Mouse (Mus musculus): ENCODE measurements around the gene Pip4k2a. TPM values are rescaled to one million over a fixed set of nuclear protein-coding genes. Genes with fewer than 3 reads are reported as not detected.

The Pip4k2a gene
- total RNA-seq, 2 experiments from 2014 or later: 22.4 to 25.2 TPM

- no peak for DNase-seq (ENCODE audit: low spot score in 2 of 2)
These were observed 15.3 kb downstream of the Pip4k2a start for GRCm38 (mm10) chr2:18982581-18982980.

GRCm38 (mm10) chr2:18979675-18980074, 18.3 kb downstream of the Pip4k2a start:
- no peak for DNase-seq (ENCODE audit: low spot score in 2 of 2)

DNA sequence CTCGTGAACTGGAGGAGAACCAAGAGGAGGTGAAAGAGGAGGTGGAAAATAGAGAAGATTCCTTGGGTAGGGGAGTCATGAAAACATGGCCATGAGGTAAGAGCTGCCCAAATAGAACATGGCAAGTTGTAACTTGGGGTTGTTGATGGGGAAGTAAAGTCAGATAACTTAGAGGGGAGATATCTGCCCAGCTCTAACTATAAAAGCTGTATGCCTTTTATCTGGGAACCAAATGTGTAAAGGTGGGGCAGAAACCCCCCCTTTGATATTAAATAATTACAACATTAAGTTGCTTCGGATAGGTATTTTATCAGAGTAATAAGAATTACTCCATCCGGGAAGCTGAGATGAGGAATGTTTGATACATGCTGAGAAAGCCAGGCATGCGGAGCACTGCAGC, 18.9 kb downstream of the Pip4k2a start:
- DNase-seq (ENCODE audit: low spot score in 2 of 2): no peak

- no peak for DNase-seq (ENCODE audit: low spot score in 2 of 2)
These were observed 20.6 kb downstream of the Pip4k2a start for GRCm38 (mm10) chr2:18977201-18977805.

- DNase-seq (ENCODE audit: low spot score in 2 of 2): no peak
These were observed 21.8 kb downstream of the Pip4k2a start for GRCm38 (mm10) chr2:18976175-18976574.

DNA sequence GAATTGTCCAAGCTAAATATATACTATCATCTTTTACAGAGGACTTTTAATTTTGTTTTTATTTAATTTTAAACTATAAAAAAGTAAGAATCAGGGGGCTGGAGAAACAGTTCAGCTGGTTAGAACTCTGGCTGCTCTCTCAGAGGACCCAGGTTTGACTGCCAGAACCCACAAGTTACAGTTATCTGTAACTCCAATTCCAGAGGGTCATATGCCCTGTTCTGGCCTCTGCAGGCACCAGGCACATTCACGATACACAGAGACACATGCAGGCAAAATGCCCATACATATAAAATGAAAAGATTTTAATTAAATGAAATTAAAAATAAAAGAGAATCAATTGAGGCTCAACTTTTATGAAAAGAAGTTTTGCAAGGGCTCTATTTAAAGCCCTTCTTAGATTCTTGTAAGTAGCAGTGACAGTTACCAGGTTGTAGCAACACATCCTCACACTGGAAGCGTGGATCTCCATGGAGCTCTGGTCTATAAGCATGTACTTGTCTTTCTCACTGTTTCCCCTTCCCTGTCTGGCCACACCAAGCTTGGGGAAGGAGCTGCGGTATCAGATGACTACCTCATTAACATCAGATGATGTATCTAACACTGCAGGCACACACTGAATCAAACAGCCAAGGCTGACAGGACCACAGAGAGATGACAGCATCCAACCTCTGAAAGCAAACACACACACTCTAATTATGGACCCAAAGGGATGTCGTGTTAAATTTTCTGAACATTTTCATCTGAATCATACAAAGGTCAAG, 22.9 kb downstream of the Pip4k2a start:
- no peak for DNase-seq (ENCODE audit: low spot score in 2 of 2)

DNA sequence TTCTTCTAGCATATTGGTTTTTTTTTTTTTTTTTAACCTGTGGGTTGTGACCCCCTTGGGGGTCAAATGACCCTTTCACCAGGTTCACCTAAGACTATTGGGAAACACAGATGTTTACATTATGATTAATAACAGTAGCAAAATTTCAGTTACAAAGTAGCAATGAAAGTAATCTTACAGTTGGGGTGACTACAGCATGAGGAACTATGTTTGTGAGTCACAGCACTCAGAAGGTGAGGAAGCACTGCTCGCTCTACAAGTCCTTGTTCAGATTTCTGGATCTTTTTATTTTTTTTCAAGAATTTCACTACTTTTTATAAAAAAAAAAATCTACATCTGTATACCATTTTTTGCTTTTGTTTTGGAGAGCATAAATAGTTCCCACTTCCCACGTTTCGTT, 26.4 kb downstream of the Pip4k2a start:
- DNase-seq (ENCODE audit: low spot score in 2 of 2): no peak

- DNase-seq (ENCODE audit: low spot score in 2 of 2): no peak
These were observed 27.5 kb downstream of the Pip4k2a start for GRCm38 (mm10) chr2:18970461-18970860.

- DNase-seq (ENCODE audit: low spot score in 2 of 2): no peak
These were observed 28.8 kb downstream of the Pip4k2a start for GRCm38 (mm10) chr2:18969066-18969681.

- DNase-seq (ENCODE audit: low spot score in 2 of 2): no peak
These were observed 30.4 kb downstream of the Pip4k2a start for GRCm38 (mm10) chr2:18967451-18968063.

DNA sequence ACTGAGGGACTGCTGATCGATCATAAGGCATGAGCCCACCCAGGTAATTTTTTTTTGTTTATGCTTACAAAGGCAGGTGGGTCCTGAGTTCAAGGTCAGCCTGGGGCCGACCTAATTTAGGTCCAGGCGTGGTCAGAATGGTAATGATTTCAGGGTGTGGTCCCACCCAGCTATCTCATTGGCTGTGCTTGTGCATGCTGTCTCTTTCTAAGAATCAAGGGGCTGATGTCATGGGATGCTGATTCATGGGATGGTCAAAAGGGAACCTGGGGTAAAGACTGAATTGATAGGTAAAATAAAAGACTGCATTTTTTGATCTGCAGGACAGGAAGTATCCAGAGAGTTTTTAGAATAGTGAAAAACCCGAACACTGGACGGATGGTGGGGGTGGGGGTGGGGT, 31.4 kb downstream of the Pip4k2a start:
- DNase-seq (ENCODE audit: low spot score in 2 of 2): no peak

GRCm38 (mm10) chr2:18965950-18966349, 32.0 kb downstream of the Pip4k2a start:
- DNase-seq (ENCODE audit: low spot score in 2 of 2): no peak

DNA sequence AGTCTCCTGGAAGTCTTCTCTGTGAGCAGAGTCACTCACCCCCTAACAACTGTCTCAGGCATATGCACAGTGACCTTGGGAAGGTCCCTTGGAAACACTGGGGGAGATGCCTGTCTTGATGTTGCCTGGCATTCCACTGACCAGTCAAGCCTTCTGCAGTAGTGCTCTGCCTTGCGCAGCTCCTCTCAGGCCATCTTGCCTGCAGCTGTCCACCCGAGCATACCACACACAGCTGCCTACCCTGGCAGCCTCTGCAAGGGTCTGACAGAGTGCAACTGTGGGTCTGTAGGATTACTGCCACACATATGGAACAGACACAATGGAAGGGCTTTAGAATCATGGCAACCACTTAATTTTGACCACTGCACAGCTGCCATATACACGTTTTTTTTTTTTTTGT, 32.8 kb downstream of the Pip4k2a start:
- DNase-seq (ENCODE audit: low spot score in 2 of 2): no peak

- no peak for DNase-seq (ENCODE audit: low spot score in 2 of 2)
These were observed 34.5 kb downstream of the Pip4k2a start for GRCm38 (mm10) chr2:18963286-18964040.

GRCm38 (mm10) chr2:18962502-18962901, 35.4 kb downstream of the Pip4k2a start:
- no peak for DNase-seq (ENCODE audit: low spot score in 2 of 2)

GRCm38 (mm10) chr2:18960376-18960973, 37.5 kb downstream of the Pip4k2a start:
- DNase-seq (ENCODE audit: low spot score in 2 of 2): no peak

- no peak for DNase-seq (ENCODE audit: low spot score in 2 of 2)
These were observed 38.4 kb downstream of the Pip4k2a start for GRCm38 (mm10) chr2:18959558-18959957.

DNA sequence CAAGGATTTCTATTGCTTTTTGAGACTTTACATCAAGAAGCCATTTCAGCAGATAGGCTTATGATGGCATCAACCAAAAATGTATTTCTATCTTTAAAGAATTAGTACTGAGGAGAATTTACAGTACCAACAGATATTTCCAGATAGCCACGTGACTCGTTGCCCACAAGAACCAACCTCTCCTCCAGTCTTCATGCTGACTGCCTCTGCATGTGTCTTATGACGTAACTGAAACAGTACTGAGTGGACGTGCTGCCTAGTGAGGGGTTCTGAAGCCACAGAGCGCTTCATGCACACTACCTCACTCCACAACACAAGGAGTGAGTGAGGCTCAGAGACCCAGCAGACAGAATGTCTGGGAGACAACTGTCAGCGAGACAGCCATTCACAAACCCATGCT, 38.9 kb downstream of the Pip4k2a start:
- no peak for DNase-seq (ENCODE audit: low spot score in 2 of 2)

DNA sequence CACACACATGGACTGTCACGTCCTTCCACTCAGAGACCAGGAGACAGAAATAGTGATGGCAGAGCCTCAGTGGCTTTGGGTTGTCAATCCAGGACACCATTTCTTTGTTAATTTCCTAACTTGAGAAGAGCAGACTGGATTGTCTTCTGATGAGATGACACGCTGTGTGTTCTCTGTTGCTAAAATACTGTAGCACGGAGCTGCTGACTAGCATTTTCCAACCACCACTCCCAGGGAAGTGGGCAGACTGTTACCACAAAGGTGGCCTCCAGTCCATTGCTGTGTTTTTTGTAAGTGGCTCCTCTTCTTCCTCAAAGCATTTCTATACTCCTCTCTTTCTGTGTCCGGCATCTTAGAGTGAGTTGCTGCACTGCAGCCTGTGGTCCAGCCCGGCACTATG, 39.4 kb downstream of the Pip4k2a start:
- DNase-seq (ENCODE audit: low spot score in 2 of 2): no peak

GRCm38 (mm10) chr2:18958044-18958443, 39.9 kb downstream of the Pip4k2a start:
- no peak for DNase-seq (ENCODE audit: low spot score in 2 of 2)

- no peak for DNase-seq (ENCODE audit: low spot score in 2 of 2)
These were observed 40.5 kb downstream of the Pip4k2a start for GRCm38 (mm10) chr2:18957459-18957858.

All from gastrocnemius, postnatal 4 days (tissue).